Mouse (Mus musculus): ENCODE data around the gene Guca2a. TPM values are rescaled to one million over a fixed set of nuclear protein-coding genes. Genes with fewer than 3 reads are reported as not detected.

Gene Guca2a
- polyA plus RNA-seq, 1 experiment from 2014 or later, result not detected

Other genes starting within 250 kb of the Guca2a start
- gene Ccdc30, start 222.2 kb upstream of the Guca2a start, polyA plus RNA-seq (2014; fragmentation: Nextera tagmentation; extraction: Ambion mirVana), result 10.2 and 11.0 TPM in 2 replicates
- 19.5 and 19.9 TPM in 2 replicates for gene Ppcs, start 215.3 kb upstream of the Guca2a start, polyA plus RNA-seq (2014; fragmentation: Nextera tagmentation; extraction: Ambion mirVana)
- not detected in 2 replicates for gene Zmynd12, start 214.9 kb upstream of the Guca2a start, polyA plus RNA-seq (2014; fragmentation: Nextera tagmentation; extraction: Ambion mirVana)
- 5.2 and 5.6 TPM in 2 replicates for gene Rimkla, start 145.1 kb upstream of the Guca2a start, polyA plus RNA-seq (2014; fragmentation: Nextera tagmentation; extraction: Ambion mirVana)
- 27.9 and 30.9 TPM in 2 replicates for gene Foxj3, start 100.7 kb upstream of the Guca2a start, polyA plus RNA-seq (2014; fragmentation: Nextera tagmentation; extraction: Ambion mirVana)
- 3.4 TPM in 2 replicates for gene Frg2f1, start 98.2 kb upstream of the Guca2a start, polyA plus RNA-seq (2014; fragmentation: Nextera tagmentation; extraction: Ambion mirVana)
- not detected in 2 replicates for gene Guca2b, start 21.2 kb downstream of the Guca2a start, polyA plus RNA-seq (2014; fragmentation: Nextera tagmentation; extraction: Ambion mirVana)
- gene Hivep3, start 96.1 kb downstream of the Guca2a start, polyA plus RNA-seq (2014; fragmentation: Nextera tagmentation; extraction: Ambion mirVana), result 2.2 and 2.8 TPM in 2 replicates

Measured in forebrain, embryonic 11.5 days (tissue).